Mouse (Mus musculus) liver, embryonic 13.5 days (tissue): ENCODE results near the gene Zfp661. TPM values are rescaled to one million over a fixed set of nuclear protein-coding genes. Genes with fewer than 3 reads are reported as not detected.

ENCODE experiments used
- ATAC-seq: fragments of 200-750 bp; cut with Nextera tagmentation; 2 replicates; pipeline ENCODE4 v1.8.0; 2017; ENCODE audit warnings: low read depth, mild to moderate bottlenecking, moderate number of reproducible peaks, moderate library complexity
- DNase-seq: peaks from one replicate; pipeline ENCODE4 v3.0.0; 2022
- H3K27ac ChIP-seq: fragments of 300-500 bp; sonication (generic); 2 replicates; pipeline ENCODE4 v1.5.1; 2015; ENCODE audit warnings: moderate library complexity, mild to moderate bottlenecking, inconsistent platforms
- H3K27me3 ChIP-seq: fragments of 300-500 bp; sonication (generic); 2 replicates; pipeline ENCODE4 v1.6.1; 2015; ENCODE audit warnings: mild to moderate bottlenecking, inconsistent platforms
- H3K36me3 ChIP-seq: fragments of 300-500 bp; sonication (generic); 2 replicates; pipeline ENCODE4 v1.6.1; 2015; ENCODE audit warnings: mild to moderate bottlenecking, inconsistent platforms
- H3K4me1 ChIP-seq: fragments of 300-500 bp; sonication (generic); replicated peaks from 2 replicates; pipeline ENCODE4 v1.6.1; 2015; ENCODE audit warnings: inconsistent platforms
- H3K4me2 ChIP-seq: fragments of 300-500 bp; sonication (generic); 2 replicates; pipeline ENCODE4 v1.6.1; 2015; ENCODE audit warnings: inconsistent platforms, mild to moderate bottlenecking, moderate library complexity
- H3K4me3 ChIP-seq: fragments of 300-500 bp; sonication (generic); replicated peaks from 2 replicates; pipeline ENCODE4 v1.5.1; 2015; ENCODE audit warnings: mild to moderate bottlenecking, inconsistent platforms
- H3K9ac ChIP-seq: fragments of 300-500 bp; sonication (generic); 2 replicates; pipeline ENCODE4 v1.6.1; 2015; ENCODE audit warnings: mild to moderate bottlenecking, inconsistent platforms
- H3K9me3 ChIP-seq: fragments of 300-500 bp; sonication (generic); replicated peaks from 2 replicates; pipeline ENCODE4 v1.6.1; 2016; ENCODE audit warnings: inconsistent platforms
- WGBS: fragments of 180-500 bp; shearing (Covaris S2); methylation state at CpG from one replicate; pipeline ENCODE4 v1.1.7; 2015; ENCODE audit not compliant: insufficient replicate concordance; 5-methylcytosine and 5-hydroxymethylcytosine counted together
- polyA plus RNA-seq: library from polyadenylated mRNA; unstranded; fragments of >200 nt; fragmentation: Nextera tagmentation; extraction: Ambion mirVana; gene quantifications from 2 replicates; pipeline ENCODE4 v1.2.1, GENCODE M21; 2015

Zfp661 gene
- polyA plus RNA-seq = 1.2 and 1.6 TPM in 2 replicates

DNA sequence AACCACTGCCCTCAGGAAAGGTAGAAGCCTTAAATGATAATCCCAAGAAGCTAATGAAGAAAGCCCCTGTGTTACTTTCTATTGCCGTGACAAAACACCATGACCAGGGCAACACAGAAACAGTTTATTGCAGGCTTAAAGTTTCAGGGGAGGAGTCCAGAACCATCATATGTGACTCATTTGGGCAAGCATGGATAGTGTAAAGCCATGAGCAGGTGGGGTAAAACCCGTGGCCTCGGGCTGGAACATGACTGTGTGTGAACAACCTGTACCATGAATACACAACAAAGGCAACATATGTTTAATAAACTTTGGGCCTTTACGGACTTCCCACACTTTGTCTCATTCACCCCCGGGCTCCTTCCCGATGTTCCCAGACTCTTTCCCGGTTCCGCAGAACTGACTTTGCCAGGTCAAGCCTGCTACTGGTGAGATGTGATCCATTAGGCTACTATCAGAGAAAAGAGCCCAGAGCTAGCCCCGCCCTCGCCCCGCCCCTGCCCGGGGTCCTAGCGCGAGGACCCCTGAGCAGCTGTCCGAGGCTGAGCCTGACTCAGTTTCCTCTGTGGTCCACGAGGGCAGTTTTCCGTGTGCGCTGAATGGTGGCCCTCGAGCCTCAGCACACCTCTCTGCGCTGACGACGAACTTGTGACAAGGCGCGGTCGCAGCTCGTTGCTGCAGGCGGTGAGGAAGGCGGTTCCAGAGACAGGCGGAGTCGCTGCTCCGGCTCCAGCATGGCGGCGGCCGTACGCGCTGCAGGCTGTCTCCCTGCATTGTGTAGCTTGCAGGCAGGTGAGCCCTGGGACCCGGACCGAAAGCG is at the start of gene Zfp661, which contains the start of gene Mrps5:
Gene Zfp661, minus strand, starts transcription at position 401 of the 820 bp plus-strand sequence.
Gene Mrps5, plus strand, starts transcription at position 529 of the 820 bp plus-strand sequence.
- Histone ChIP-seq H3K36me3 (peaks cover 11% of the 10 kb centered on the region; the same call in 1 of the 2 replicates), H3K4me2 (peak within 1 kb of the TSS; percentile 82), H3K27ac (peak within 1 kb of the TSS; percentile 71), H3K4me3 (peak within 1 kb of the TSS; percentile 90), H3K9ac (peak within 1 kb of the TSS; percentile 84), H3K4me1 (peaks cover 49% of the 10 kb centered on the region), H3K9me3 (no peaks in the 10 kb centered on the region), H3K27me3 (no peaks in the 10 kb centered on the region)
- WGBS = 5% methylated on average over 39 of the region's 39 CpGs
- ATAC-seq (peak; percentile 81), DNase-seq (peak; percentile 78)

GRCm38 (mm10) chr2:127635581-127635980 is 48.7 kb upstream of the Zfp661 start:
- Histone ChIP-seq H3K27me3 (no peaks in the 10 kb centered on the region), H3K27ac (no peak overlapping the region), H3K4me2 (no peak overlapping the region), H3K9me3 (no peaks in the 10 kb centered on the region), H3K36me3 (no peaks in the 10 kb centered on the region), H3K9ac (no peak overlapping the region), H3K4me1 (no peaks in the 10 kb centered on the region), H3K4me3 (no peak overlapping the region)
- no peak for ATAC-seq
- DNase-seq = no peak
- 47% methylated on average over 6 of the region's 6 CpGs for WGBS

GRCm38 (mm10) chr2:127632601-127633000 is 45.7 kb upstream of the Zfp661 start:
- Histone ChIP-seq H3K9ac (no peak overlapping the region), H3K27me3 (no peaks in the 10 kb centered on the region), H3K27ac (no peak overlapping the region), H3K4me2 (no peak overlapping the region), H3K36me3 (no peaks in the 10 kb centered on the region), H3K4me1 (no peaks in the 10 kb centered on the region), H3K9me3 (no peaks in the 10 kb centered on the region), H3K4me3 (no peak overlapping the region)
- WGBS = 34% methylated on average over 2 of the region's 2 CpGs
- DNase-seq (no peak), ATAC-seq (no peak)

DNA sequence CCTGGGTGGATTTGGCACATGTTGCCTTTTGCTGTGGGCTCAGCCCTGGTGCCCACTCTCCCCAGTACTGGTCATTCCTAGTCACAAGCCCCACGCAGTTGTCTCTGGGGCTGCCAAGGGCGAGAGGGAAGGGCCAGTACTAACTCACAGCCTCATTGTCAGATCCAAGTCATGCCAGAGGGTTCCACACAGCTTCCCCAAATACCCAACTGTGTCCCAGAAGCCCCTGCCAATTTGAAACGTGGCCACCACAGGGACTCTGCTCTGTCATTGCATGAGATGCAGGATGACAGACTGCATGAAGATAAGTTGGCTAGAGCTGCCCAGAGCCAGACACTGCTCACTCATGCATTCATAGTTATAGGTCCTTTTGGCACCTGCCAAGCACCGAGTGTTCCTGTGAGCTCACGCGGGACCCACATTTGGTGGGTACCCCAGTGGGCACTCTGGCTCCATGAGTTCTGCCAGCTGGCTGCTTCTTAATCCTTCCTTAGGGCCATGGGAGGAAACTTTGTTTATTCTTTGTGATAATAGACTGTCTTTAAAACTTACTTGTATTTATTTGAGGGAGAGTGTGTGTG is 41.2 kb upstream of the Zfp661 start:
- H3K27ac ChIP-seq = no peak overlapping the region
- H3K4me2 ChIP-seq = no peak overlapping the region
- WGBS = 60% methylated on average over 6 of the region's 6 CpGs
- DNase-seq (no peak), ATAC-seq (no peak)
- no peak overlapping the region for H3K4me3 ChIP-seq
- no peaks in the 10 kb centered on the region for H3K9me3 ChIP-seq
- H3K27me3 ChIP-seq = no peaks in the 10 kb centered on the region
- no peak overlapping the region for H3K9ac ChIP-seq
- no peaks in the 10 kb centered on the region for H3K4me1 ChIP-seq
- H3K36me3 ChIP-seq = no peaks in the 10 kb centered on the region

GRCm38 (mm10) chr2:127627354-127627753 is 40.5 kb upstream of the Zfp661 start:
- H3K4me2 ChIP-seq = no peak overlapping the region
- no peaks in the 10 kb centered on the region for H3K4me1 ChIP-seq
- no peak for ATAC-seq
- no peak for DNase-seq
- 61% methylated on average over 6 of the region's 6 CpGs for WGBS
- no peak overlapping the region for H3K4me3 ChIP-seq
- H3K9me3 ChIP-seq = no peaks in the 10 kb centered on the region
- no peaks in the 10 kb centered on the region for H3K27me3 ChIP-seq
- H3K36me3 ChIP-seq = no peaks in the 10 kb centered on the region
- H3K27ac ChIP-seq = no peak overlapping the region
- no peak overlapping the region for H3K9ac ChIP-seq

GRCm38 (mm10) chr2:127625659-127626058 is 38.8 kb upstream of the Zfp661 start:
- no peak overlapping the region for H3K4me2 ChIP-seq
- ATAC-seq (no peak), DNase-seq (no peak)
- WGBS = 54% methylated on average over 5 of the region's 5 CpGs
- H3K36me3 ChIP-seq = no peaks in the 10 kb centered on the region
- H3K9me3 ChIP-seq = no peaks in the 10 kb centered on the region
- H3K9ac ChIP-seq = no peak overlapping the region
- H3K4me1 ChIP-seq = no peaks in the 10 kb centered on the region
- no peaks in the 10 kb centered on the region; the same call in 1 of the 2 replicates for H3K27me3 ChIP-seq
- H3K4me3 ChIP-seq = no peak overlapping the region
- H3K27ac ChIP-seq = no peak overlapping the region

DNA sequence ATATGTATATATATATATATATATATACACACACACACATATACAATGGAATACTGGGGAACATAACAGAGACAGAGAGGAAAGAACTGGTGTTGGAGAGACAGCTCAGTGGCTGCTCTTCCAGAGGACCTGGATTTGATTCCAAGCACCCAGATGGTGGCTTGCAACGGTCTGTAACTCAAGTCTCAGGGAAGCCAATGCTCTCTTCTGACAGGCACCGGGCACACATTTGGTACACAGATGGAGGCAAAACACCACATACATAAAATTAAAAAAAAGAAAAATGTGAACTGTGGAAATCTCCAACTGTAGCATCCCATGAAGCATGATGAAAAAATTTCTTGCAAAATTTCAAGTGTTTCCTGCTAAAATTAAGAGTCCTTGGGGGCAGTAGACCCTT is 37.9 kb upstream of the Zfp661 start:
- H3K4me2 ChIP-seq = no peak overlapping the region
- DNase-seq (no peak), ATAC-seq (no peak)
- no peak overlapping the region for H3K4me3 ChIP-seq
- no peaks in the 10 kb centered on the region for H3K4me1 ChIP-seq
- no peaks in the 10 kb centered on the region for H3K9me3 ChIP-seq
- no peak overlapping the region for H3K9ac ChIP-seq
- H3K27ac ChIP-seq = no peak overlapping the region
- no peaks in the 10 kb centered on the region; the same call in 1 of the 2 replicates for H3K27me3 ChIP-seq
- WGBS = 74% methylated on average over 2 of the region's 2 CpGs
- no peaks in the 10 kb centered on the region for H3K36me3 ChIP-seq

DNA sequence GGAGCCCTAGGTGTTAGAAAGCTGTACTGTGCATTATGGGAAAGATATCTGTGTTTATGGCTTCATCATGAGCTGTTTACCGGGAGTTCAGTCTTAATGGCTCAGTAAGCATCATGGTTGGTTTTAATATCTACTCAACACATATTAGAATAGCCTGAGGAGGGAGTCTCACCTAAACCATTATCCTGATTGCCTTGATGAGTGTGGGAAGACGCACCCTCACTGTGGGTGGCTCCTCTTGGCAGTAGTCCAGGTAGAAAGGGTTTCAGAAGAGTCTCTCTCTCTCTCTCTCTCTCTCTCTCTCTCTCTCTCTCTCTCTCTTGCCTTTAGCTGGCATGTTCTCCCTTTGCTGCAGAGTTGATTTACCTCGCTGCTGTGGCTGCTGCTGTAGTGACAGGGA is 35.2 kb upstream of the Zfp661 start:
- no peaks in the 10 kb centered on the region for H3K9me3 ChIP-seq
- H3K9ac ChIP-seq = no peak overlapping the region
- no peak for ATAC-seq
- WGBS = 42% methylated on average over 3 of the region's 3 CpGs
- H3K4me2 ChIP-seq = no peak overlapping the region
- no peak for DNase-seq
- no peak overlapping the region for H3K27ac ChIP-seq
- no peak overlapping the region for H3K4me3 ChIP-seq
- no peaks in the 10 kb centered on the region; the same call in 1 of the 2 replicates for H3K27me3 ChIP-seq
- no peaks in the 10 kb centered on the region for H3K36me3 ChIP-seq
- H3K4me1 ChIP-seq = no peaks in the 10 kb centered on the region

- Histone ChIP-seq H3K4me1 (no peaks in the 10 kb centered on the region), H3K4me2 (no peak overlapping the region), H3K4me3 (no peak overlapping the region), H3K36me3 (no peaks in the 10 kb centered on the region), H3K27me3 (no peaks in the 10 kb centered on the region; the same call in 1 of the 2 replicates), H3K9ac (no peak overlapping the region), H3K27ac (no peak overlapping the region), H3K9me3 (no peaks in the 10 kb centered on the region)
- DNase-seq = no peak
- ATAC-seq = no peak
- 63% methylated on average over 3 of the region's 3 CpGs for WGBS
These were observed 32.4 kb upstream of the Zfp661 start for GRCm38 (mm10) chr2:127619311-127619710.

DNA sequence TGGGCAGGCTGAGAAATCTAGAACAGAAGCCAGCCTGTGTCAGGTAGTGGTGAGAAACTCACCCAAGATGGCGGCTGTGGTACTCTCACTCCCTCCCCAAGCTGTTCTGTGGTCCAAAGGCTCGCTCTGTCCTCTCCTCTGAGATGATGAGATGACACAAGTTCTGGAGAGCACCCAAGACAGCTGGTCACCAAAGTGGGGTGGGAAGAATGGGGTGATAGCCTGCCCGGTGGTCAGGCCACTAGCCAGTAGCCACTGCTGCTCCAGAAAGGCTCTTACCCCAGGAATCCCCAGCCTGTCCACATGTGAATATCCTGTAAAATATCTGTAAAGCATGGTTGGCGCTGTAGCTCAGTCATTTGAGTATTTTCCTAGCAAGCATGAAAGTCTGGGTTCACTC is 25.4 kb upstream of the Zfp661 start:
- ATAC-seq (no peak), DNase-seq (no peak)
- Histone ChIP-seq H3K27me3 (0 out of 2 replicates have a peak, but pooled peaks cover 3% of the 10 kb centered on the region), H3K9ac (no peak overlapping the region), H3K4me1 (0 out of 2 replicates have a peak, but pooled peaks cover 2% of the 10 kb centered on the region), H3K36me3 (no peaks in the 10 kb centered on the region), H3K4me3 (no peak overlapping the region), H3K4me2 (no peak overlapping the region), H3K9me3 (no peaks in the 10 kb centered on the region), H3K27ac (no peak overlapping the region)
- 62% methylated on average over 4 of the region's 4 CpGs for WGBS

GRCm38 (mm10) chr2:127611386-127611785 is 24.5 kb upstream of the Zfp661 start:
- no peak for ATAC-seq
- no peaks in the 10 kb centered on the region for H3K36me3 ChIP-seq
- no peak overlapping the region for H3K4me2 ChIP-seq
- 0 out of 2 replicates have a peak, but pooled peaks cover 2% of the 10 kb centered on the region for H3K4me1 ChIP-seq
- no peak overlapping the region for H3K27ac ChIP-seq
- H3K27me3 ChIP-seq = 0 out of 2 replicates have a peak, but pooled peaks cover 3% of the 10 kb centered on the region
- no peaks in the 10 kb centered on the region for H3K9me3 ChIP-seq
- no peak overlapping the region for H3K4me3 ChIP-seq
- WGBS = 39% methylated on average over 4 of the region's 4 CpGs
- H3K9ac ChIP-seq = no peak overlapping the region
- no peak for DNase-seq
